Mouse (Mus musculus) CH12.LX (cell line): Measurements from ENCODE around the gene Ndufc2.

Experiments
- ELF1 ChIP-seq: IDR thresholded peaks from 2 replicates; pipeline ENCODE4 v1.6.1; 2014; ENCODE audit warnings: low read depth, mild to moderate bottlenecking, inconsistent platforms, low read length, improper control_type of control experiment
- JUN ChIP-seq: IDR thresholded peaks from 2 replicates; pipeline ENCODE4 v1.6.1; 2011; ENCODE audit warnings: low read depth, mild to moderate bottlenecking, low read length, improper control_type of control experiment, moderate library complexity; ENCODE audit not compliant: insufficient read depth
- POLR2A ChIP-seq: IDR thresholded peaks from 2 replicates; pipeline ENCODE4 v1.6.1; 2011; ENCODE audit warnings: low read depth, mild to moderate bottlenecking, improper control_type of control experiment, low read length
- POLR2AphosphoS2 ChIP-seq: IDR thresholded peaks from 2 replicates; pipeline ENCODE4 v1.6.1; 2011; ENCODE audit warnings: low read depth, low read length, improper control_type of control experiment

- TF ChIP-seq ELF1 = no peak
- no peak for TF ChIP-seq POLR2A
- no peak for TF ChIP-seq POLR2AphosphoS2
- no peak for TF ChIP-seq JUN
Observed at GRCm38 (mm10) chr7:97358347-97358746, 41.5 kb upstream of the Ndufc2 start.
